Mouse (Mus musculus): ENCODE data around the gene Actr1b. TPM values are rescaled to one million over a fixed set of nuclear protein-coding genes. Genes with fewer than 3 reads are reported as not detected.

The Actr1b gene
- polyA plus RNA-seq, 1 experiment from 2014 or later = 99.8 TPM

DNA sequence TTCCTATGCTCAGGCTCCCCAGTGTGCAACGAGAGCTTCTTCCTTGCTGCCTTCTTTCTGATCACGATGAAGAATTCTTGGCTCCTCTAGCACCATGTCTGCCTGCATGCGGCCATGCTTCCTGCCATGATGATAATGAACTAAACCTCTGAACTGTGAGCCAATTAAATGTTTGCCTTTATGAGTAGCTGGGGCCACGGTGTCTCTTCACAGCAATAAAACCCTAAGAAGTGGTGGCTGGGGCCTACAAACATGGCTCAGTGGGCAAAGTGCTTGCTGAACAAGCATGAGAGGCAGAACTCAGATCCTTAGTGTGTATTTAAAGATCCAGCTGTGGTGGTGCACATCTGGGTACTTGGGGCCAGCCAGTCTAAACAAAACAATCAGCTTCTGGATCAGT lies 48.3 kb downstream of the Actr1b start:
- H3K36me3 ChIP-seq = no peaks in the 10 kb centered on the region
- ATAC-seq (replicated peaks) = no peak
- H3K9me3 ChIP-seq = no peaks in the 10 kb centered on the region
- no peak overlapping the region for H3K4me3 ChIP-seq
- H3K4me1 ChIP-seq = no peaks in the 10 kb centered on the region
- H3K27me3 ChIP-seq = no peaks in the 10 kb centered on the region
- no peak overlapping the region for H3K4me2 ChIP-seq (replicated peaks)
- no peak overlapping the region for H3K27ac ChIP-seq (replicated peaks)
- 71% methylated on average over 4 of the region's 4 CpGs for WGBS
- H3K9ac ChIP-seq (replicated peaks) = no peak overlapping the region

DNA sequence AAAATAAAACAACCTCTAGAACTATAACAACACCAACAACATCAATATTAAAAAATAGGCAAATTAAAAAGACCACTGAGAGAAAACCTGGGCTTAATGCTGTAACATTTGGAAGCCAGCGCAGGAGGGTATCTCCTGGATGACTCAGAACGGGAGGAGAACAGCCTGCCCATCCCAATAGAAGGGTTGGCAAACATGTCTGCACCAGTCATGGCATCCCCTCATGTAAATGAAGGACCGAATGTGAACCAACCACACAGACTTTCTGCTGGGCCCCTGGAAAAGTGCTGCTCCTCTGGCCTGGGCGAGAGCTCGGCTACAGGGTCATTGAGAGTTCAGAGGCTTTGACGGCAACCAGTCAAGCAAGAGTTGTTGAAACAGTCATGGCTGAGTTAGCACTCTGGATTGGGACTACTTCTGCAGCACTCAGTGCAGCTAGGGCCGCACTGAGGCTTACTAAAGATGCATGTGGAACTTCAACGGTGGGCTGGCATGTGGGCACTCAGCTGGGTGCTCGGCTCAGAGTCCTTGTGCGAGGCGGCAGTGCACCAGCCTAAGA lies 49.0 kb downstream of the Actr1b start:
- ATAC-seq (replicated peaks) = no peak
- WGBS = 75% methylated on average over 11 of the region's 11 CpGs
- H3K27me3 ChIP-seq = no peaks in the 10 kb centered on the region
- H3K9ac ChIP-seq (replicated peaks) = no peak overlapping the region
- H3K4me1 ChIP-seq = no peaks in the 10 kb centered on the region
- no peak overlapping the region for H3K4me2 ChIP-seq (replicated peaks)
- no peaks in the 10 kb centered on the region for H3K36me3 ChIP-seq
- H3K9me3 ChIP-seq = no peaks in the 10 kb centered on the region
- H3K4me3 ChIP-seq = no peak overlapping the region
- H3K27ac ChIP-seq (replicated peaks) = no peak overlapping the region

DNA sequence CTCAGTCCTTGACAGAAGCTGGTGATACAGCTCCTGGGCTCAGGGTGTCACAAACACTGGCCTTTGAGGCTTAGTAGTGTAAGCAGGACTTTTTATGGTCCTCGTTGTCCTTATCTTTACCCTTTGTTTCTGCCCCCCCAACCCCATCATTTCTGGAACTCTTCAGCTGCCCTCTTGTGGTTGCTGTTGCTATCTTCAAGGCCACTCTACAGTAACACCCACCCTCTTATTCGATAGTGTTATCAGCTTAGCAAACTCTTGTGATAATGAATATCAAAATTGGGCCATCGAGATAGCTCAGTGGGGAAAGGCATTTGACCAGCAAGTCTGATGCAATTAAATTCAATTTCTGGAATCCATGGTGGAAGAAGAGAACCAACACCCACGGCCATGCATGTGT lies 49.8 kb downstream of the Actr1b start:
- no peaks in the 10 kb centered on the region for H3K36me3 ChIP-seq
- ATAC-seq (replicated peaks) = no peak
- no peak overlapping the region for H3K4me2 ChIP-seq (replicated peaks)
- WGBS = 77% methylated on average over 4 of the region's 4 CpGs
- H3K4me1 ChIP-seq = no peaks in the 10 kb centered on the region
- no peak overlapping the region for H3K9ac ChIP-seq (replicated peaks)
- no peak overlapping the region for H3K27ac ChIP-seq (replicated peaks)
- no peaks in the 10 kb centered on the region for H3K9me3 ChIP-seq
- no peak overlapping the region for H3K4me3 ChIP-seq
- H3K27me3 ChIP-seq = no peaks in the 10 kb centered on the region

DNA sequence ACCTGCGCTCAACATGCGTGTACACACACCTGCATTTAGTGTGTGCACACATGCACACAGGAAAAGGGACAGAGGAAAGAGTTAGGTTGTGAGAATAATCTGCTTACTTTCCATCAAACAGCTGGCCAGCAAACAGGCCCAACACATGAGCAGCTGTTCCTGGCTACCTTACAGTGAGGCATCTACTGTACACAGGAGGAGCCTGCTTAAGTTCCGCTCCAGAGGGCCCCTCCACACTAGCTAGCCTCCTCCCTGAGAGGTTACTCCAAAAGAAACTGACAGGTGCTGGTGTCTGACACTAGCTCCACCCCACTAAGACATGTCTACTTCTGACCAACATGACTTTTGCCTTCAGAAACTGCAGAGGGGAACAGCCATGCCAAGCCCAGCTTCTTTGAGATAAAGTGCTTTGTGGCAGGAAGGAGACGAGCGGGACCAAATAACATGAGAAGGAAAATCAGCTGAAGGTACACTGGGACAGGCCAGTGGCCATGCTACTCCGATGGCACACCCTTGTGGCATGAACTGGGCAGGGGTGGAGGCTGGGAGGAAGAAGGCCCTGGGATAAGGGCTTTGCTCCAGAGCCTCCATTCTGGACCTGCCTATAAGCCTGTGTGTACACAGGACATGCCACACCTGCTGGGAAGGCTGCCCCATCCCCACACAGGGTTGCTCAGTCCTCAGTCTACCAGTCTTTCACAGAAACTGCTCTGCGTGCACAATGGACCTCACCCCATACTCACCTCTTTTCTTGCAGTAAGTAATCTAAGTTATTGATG lies 55.4 kb downstream of the Actr1b start:
- H3K27me3 ChIP-seq = no peaks in the 10 kb centered on the region
- no peak for ATAC-seq (replicated peaks)
- H3K4me3 ChIP-seq = no peak overlapping the region
- H3K27ac ChIP-seq (replicated peaks) = no peak overlapping the region
- H3K36me3 ChIP-seq = no peaks in the 10 kb centered on the region
- no peaks in the 10 kb centered on the region for H3K9me3 ChIP-seq
- 83% methylated on average over 7 of the region's 7 CpGs for WGBS
- H3K9ac ChIP-seq (replicated peaks) = no peak overlapping the region
- H3K4me2 ChIP-seq (replicated peaks) = no peak overlapping the region
- no peaks in the 10 kb centered on the region for H3K4me1 ChIP-seq

DNA sequence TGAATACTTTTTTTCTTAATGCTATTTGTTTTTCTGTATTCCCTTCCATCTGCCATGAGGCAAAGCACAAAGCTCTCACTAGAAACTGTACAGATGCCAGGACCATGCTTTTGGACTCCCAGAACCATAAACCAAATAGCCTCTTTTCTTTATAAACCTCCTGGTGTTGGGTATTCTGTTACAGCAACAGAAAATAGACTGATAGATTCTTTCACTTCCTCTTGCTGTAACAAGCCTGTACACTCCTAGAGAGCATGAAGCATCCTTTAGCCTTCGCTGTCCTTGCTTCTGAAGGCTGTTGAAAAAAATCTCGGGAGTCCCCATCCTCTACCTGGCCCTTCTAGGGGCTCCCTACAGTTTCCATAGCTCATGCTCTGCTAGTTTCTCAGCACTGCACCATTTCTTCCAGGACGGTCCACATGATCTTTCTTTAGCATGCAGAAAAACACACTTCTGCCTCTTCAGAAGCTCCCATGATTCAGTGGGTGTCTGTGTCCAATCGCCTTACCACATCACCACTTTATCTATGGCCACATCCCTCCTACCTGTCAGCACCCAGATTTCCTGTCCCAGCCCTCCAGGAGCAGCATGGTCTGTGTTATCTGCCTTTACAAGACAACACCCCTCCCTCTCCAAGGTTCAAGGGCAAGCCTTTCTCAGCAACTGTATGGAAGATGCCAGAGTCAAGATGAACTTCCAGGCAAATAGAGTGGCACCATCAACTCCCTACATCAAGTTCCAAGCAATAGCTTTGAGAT lies 56.4 kb downstream of the Actr1b start:
- H3K9ac ChIP-seq (replicated peaks) = no peak overlapping the region
- no peak overlapping the region for H3K4me3 ChIP-seq
- no peak overlapping the region for H3K4me2 ChIP-seq (replicated peaks)
- no peaks in the 10 kb centered on the region for H3K36me3 ChIP-seq
- no peaks in the 10 kb centered on the region for H3K9me3 ChIP-seq
- no peak overlapping the region for H3K27ac ChIP-seq (replicated peaks)
- no peak for ATAC-seq (replicated peaks)
- no peaks in the 10 kb centered on the region for H3K27me3 ChIP-seq
- 85% methylated on average over 4 of the region's 4 CpGs for WGBS
- H3K4me1 ChIP-seq = no peaks in the 10 kb centered on the region

DNA sequence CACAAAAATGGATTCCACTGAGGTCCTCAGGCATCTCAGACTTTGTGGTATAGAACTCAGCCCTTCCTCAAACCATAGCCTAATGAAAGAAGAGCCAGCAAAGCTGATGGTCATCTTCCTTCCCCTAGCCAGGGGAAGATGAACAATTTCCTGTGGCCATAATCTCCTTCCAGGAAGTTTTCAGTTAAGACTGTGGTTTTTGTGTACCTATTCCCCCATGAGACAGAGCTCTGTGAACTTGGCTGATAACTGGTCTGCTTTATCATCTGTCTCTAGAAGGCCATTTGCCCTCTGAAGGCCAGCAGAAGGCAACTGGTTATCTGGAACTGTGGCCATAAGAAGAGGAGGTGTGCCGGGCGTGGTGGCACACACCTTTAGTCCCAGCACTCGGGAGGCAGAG lies 58.0 kb downstream of the Actr1b start:
- H3K9ac ChIP-seq (replicated peaks) = no peak overlapping the region
- H3K4me1 ChIP-seq = no peaks in the 10 kb centered on the region
- no peaks in the 10 kb centered on the region for H3K9me3 ChIP-seq
- no peak for ATAC-seq (replicated peaks)
- H3K4me2 ChIP-seq (replicated peaks) = no peak overlapping the region
- H3K27me3 ChIP-seq = no peaks in the 10 kb centered on the region
- WGBS = 93% methylated on average over 3 of the region's 3 CpGs
- H3K4me3 ChIP-seq = no peak overlapping the region
- H3K27ac ChIP-seq (replicated peaks) = no peak overlapping the region
- H3K36me3 ChIP-seq = no peaks in the 10 kb centered on the region

DNA sequence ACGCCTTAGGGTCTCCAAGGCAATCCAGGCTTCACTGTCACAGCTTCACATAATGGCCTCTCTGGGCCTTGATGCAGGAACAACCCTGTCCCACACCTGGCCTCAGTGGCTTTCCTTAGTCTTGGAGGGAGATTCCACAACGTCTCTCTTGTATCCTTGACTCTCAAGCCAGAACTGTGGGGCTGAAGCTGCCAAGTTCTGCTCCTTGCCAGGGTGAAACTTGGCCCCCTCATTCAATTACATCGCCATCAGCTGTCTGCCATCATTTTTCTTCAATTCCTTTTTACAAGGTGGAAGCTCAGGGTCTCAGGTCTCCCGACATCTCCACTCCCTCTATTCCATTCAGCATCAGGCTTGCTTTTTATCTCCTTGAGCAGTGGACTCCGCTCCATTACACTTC lies 59.2 kb downstream of the Actr1b start:
- no peak overlapping the region for H3K27ac ChIP-seq (replicated peaks)
- 71% methylated on average over 5 of the region's 5 CpGs for WGBS
- no peak overlapping the region for H3K9ac ChIP-seq (replicated peaks)
- no peak for ATAC-seq (replicated peaks)
- H3K36me3 ChIP-seq = no peaks in the 10 kb centered on the region
- no peak overlapping the region for H3K4me3 ChIP-seq
- H3K9me3 ChIP-seq = no peaks in the 10 kb centered on the region
- no peak overlapping the region for H3K4me2 ChIP-seq (replicated peaks)
- H3K4me1 ChIP-seq = no peaks in the 10 kb centered on the region
- no peaks in the 10 kb centered on the region for H3K27me3 ChIP-seq

Small RNAs within 50 kb of the gene (microRNA-seq; reads per million reads assigned to microRNA genes)
- not detected for gene Gm24133

Other genes starting within 250 kb of the Actr1b start
- 9.8 and 9.9 TPM in 2 replicates for gene Cnnm4, start 242.8 kb downstream of the Actr1b start, polyA plus RNA-seq (2015; fragmentation: Nextera tagmentation; extraction: Ambion mirVana)
- gene Cnnm3, start 202.6 kb downstream of the Actr1b start, polyA plus RNA-seq (2015; fragmentation: Nextera tagmentation; extraction: Ambion mirVana) = 5.2 and 5.9 TPM in 2 replicates
- gene Ankrd23, start 177.5 kb downstream of the Actr1b start, polyA plus RNA-seq (2015; fragmentation: Nextera tagmentation; extraction: Ambion mirVana) = 12.0 and 14.4 TPM in 2 replicates
- gene Gm42417, start 175.0 kb downstream of the Actr1b start, polyA plus RNA-seq (2015; fragmentation: Nextera tagmentation; extraction: Ambion mirVana) = 1.1 TPM in 1 of 2 replicates, not detected in the other
- 18.2 and 19.2 TPM in 2 replicates for gene Ankrd39, start 167.0 kb downstream of the Actr1b start, polyA plus RNA-seq (2015; fragmentation: Nextera tagmentation; extraction: Ambion mirVana)
- gene Sema4c, start 156.1 kb downstream of the Actr1b start, polyA plus RNA-seq (2015; fragmentation: Nextera tagmentation; extraction: Ambion mirVana) = 38.2 and 38.6 TPM in 2 replicates
- 0.23 TPM in 1 of 2 replicates, not detected in the other for gene Fam178b, start 31.2 kb downstream of the Actr1b start, polyA plus RNA-seq (2015; fragmentation: Nextera tagmentation; extraction: Ambion mirVana)
- gene Cox5b, start 23.0 kb downstream of the Actr1b start, polyA plus RNA-seq (2015; fragmentation: Nextera tagmentation; extraction: Ambion mirVana) = 542 and 553 TPM in 2 replicates
- gene 4933424G06Rik, start 4.3 kb downstream of the Actr1b start, polyA plus RNA-seq (2015; fragmentation: Nextera tagmentation; extraction: Ambion mirVana) = 0.31 and 0.43 TPM in 2 replicates
- 0.94 and 1.3 TPM in 2 replicates for gene Zap70, start 47.4 kb upstream of the Actr1b start, polyA plus RNA-seq (2015; fragmentation: Nextera tagmentation; extraction: Ambion mirVana)
- gene Tmem131, start 229.2 kb upstream of the Actr1b start, polyA plus RNA-seq (2015; fragmentation: Nextera tagmentation; extraction: Ambion mirVana) = 13.0 and 13.2 TPM in 2 replicates

Data from forebrain, embryonic 15.5 days (tissue).